Mouse (Mus musculus) liver, embryonic 15.5 days (tissue): ENCODE results near the gene Drc3. TPM values are rescaled to one million over a fixed set of nuclear protein-coding genes. Genes with fewer than 3 reads are reported as not detected.

Source experiments
- ATAC-seq: fragments of 200-750 bp; cut with Nextera tagmentation; 2 replicates; pipeline ENCODE4 v1.8.0; 2017; ENCODE audit warnings: moderate number of reproducible peaks, mild to moderate bottlenecking, moderate library complexity; ENCODE audit not compliant: insufficient read depth
- H3K27ac ChIP-seq: fragments of 300-500 bp; sonication (generic); replicated peaks from 2 replicates; pipeline ENCODE4 v1.5.1; 2015; ENCODE audit warnings: mild to moderate bottlenecking, inconsistent platforms
- H3K27me3 ChIP-seq: fragments of 300-500 bp; sonication (generic); 2 replicates; pipeline ENCODE4 v1.6.1; 2015; ENCODE audit warnings: mild to moderate bottlenecking, inconsistent platforms
- H3K36me3 ChIP-seq: fragments of 300-500 bp; sonication (generic); replicated peaks from 2 replicates; pipeline ENCODE4 v1.6.1; 2015; ENCODE audit warnings: moderate library complexity, mild to moderate bottlenecking, inconsistent platforms
- H3K4me1 ChIP-seq: fragments of 300-500 bp; sonication (generic); replicated peaks from 2 replicates; pipeline ENCODE4 v1.6.1; 2015; ENCODE audit warnings: inconsistent platforms
- H3K4me2 ChIP-seq: fragments of 300-500 bp; sonication (generic); 2 replicates; pipeline ENCODE4 v1.6.1; 2015; ENCODE audit warnings: moderate library complexity, mild to moderate bottlenecking, inconsistent platforms
- H3K4me3 ChIP-seq: fragments of 300-500 bp; sonication (generic); replicated peaks from 2 replicates; pipeline ENCODE4 v1.5.1; 2015; ENCODE audit warnings: mild to moderate bottlenecking, inconsistent platforms
- H3K9ac ChIP-seq: fragments of 300-500 bp; sonication (generic); 2 replicates; pipeline ENCODE4 v1.6.1; 2015; ENCODE audit warnings: moderate library complexity, mild to moderate bottlenecking, inconsistent platforms
- H3K9me3 ChIP-seq: fragments of 300-500 bp; sonication (generic); replicated peaks from 2 replicates; pipeline ENCODE4 v1.6.1; 2016; ENCODE audit warnings: inconsistent platforms
- WGBS: fragments of 180-500 bp; shearing (Covaris S2); methylation state at CpG from one replicate; pipeline ENCODE4 v1.1.7; 2015; ENCODE audit warnings: mixed read lengths; ENCODE audit not compliant: insufficient replicate concordance; 5-methylcytosine and 5-hydroxymethylcytosine counted together
- polyA plus RNA-seq: library from polyadenylated mRNA; unstranded; fragments of >200 nt; fragmentation: Nextera tagmentation; extraction: Ambion mirVana; gene quantifications from 2 replicates; pipeline ENCODE4 v1.2.1, GENCODE M21; 2015

Drc3 gene
- polyA plus RNA-seq = 0.25 and 0.48 TPM in 2 replicates

GRCm38 (mm10) chr11:60352559-60353411, at the start of gene Drc3, which contains the start of gene Tom1l2:
Gene Drc3 (plus strand): TSS chr11:60353329.
Gene Tom1l2 (minus strand): TSS chr11:60352905.
- Histone ChIP-seq H3K4me2 (peak within 1 kb of the TSS; percentile 95), H3K4me1 (peaks cover 41% of the 10 kb centered on the region), H3K9ac (peak within 1 kb of the TSS; percentile 77), H3K27me3 (no peaks in the 10 kb centered on the region), H3K9me3 (no peaks in the 10 kb centered on the region), H3K27ac (peak within 1 kb of the TSS; percentile 86), H3K4me3 (peak within 1 kb of the TSS; percentile 83), H3K36me3 (no peaks in the 10 kb centered on the region)
- ATAC-seq = peak; percentile 99
- under 1% methylated on average over 57 of the region's 57 CpGs for WGBS

- Histone ChIP-seq H3K4me2 (no peak overlapping the region), H3K27me3 (no peaks in the 10 kb centered on the region), H3K27ac (no peak overlapping the region), H3K9ac (no peak overlapping the region), H3K9me3 (no peaks in the 10 kb centered on the region), H3K4me1 (peaks cover 40% of the 10 kb centered on the region), H3K36me3 (no peaks in the 10 kb centered on the region), H3K4me3 (no peak overlapping the region)
- no peak for ATAC-seq
- 63% methylated on average over 2 of the region's 2 CpGs for WGBS
Observed at GRCm38 (mm10) chr11:60303497-60303896, 49.6 kb upstream of the Drc3 start.

GRCm38 (mm10) chr11:60305611-60306010, 47.5 kb upstream of the Drc3 start:
- H3K36me3 ChIP-seq = no peaks in the 10 kb centered on the region
- H3K4me3 ChIP-seq = no peak overlapping the region
- no peak for ATAC-seq
- H3K9me3 ChIP-seq = no peaks in the 10 kb centered on the region
- 36% methylated on average over 4 of the region's 4 CpGs for WGBS
- H3K4me2 ChIP-seq = peak overlapping the region; percentile 19; the same call in 1 of the 2 replicates
- H3K27me3 ChIP-seq = no peaks in the 10 kb centered on the region
- peaks cover 51% of the 10 kb centered on the region for H3K4me1 ChIP-seq
- H3K27ac ChIP-seq = no peak overlapping the region
- no peak overlapping the region; the same call in 1 of the 2 replicates for H3K9ac ChIP-seq

- peaks cover 54% of the 10 kb centered on the region for H3K4me1 ChIP-seq
- H3K4me2 ChIP-seq = no peak overlapping the region
- H3K36me3 ChIP-seq = no peaks in the 10 kb centered on the region
- no peaks in the 10 kb centered on the region for H3K9me3 ChIP-seq
- H3K4me3 ChIP-seq = no peak overlapping the region
- ATAC-seq = no peak
- no peak overlapping the region for H3K27ac ChIP-seq
- WGBS = 58% methylated on average over 4 of the region's 4 CpGs
- no peaks in the 10 kb centered on the region for H3K27me3 ChIP-seq
- H3K9ac ChIP-seq = no peak overlapping the region
Observed at GRCm38 (mm10) chr11:60306834-60307233, 46.3 kb upstream of the Drc3 start.

- WGBS = 85% methylated on average over 2 of the region's 2 CpGs
- peaks cover 50% of the 10 kb centered on the region for H3K4me1 ChIP-seq
Observed at GRCm38 (mm10) chr11:60307375-60307825, 45.7 kb upstream of the Drc3 start.

GRCm38 (mm10) chr11:60308061-60308460, 45.1 kb upstream of the Drc3 start:
- Histone ChIP-seq H3K4me1 (peaks cover 44% of the 10 kb centered on the region), H3K27ac (peak overlapping the region; percentile 72)
- 70% methylated on average over 2 of the region's 2 CpGs for WGBS

More at GRCm38 (mm10) chr11:60307375-60307825, 45.7 kb upstream of the Drc3 start:
- no peak overlapping the region for H3K4me2 ChIP-seq
- no peaks in the 10 kb centered on the region for H3K27me3 ChIP-seq
- H3K9me3 ChIP-seq = no peaks in the 10 kb centered on the region
- ATAC-seq = no peak
- no peak overlapping the region for H3K4me3 ChIP-seq
- no peak overlapping the region for H3K9ac ChIP-seq
- H3K36me3 ChIP-seq = no peaks in the 10 kb centered on the region
- no peak overlapping the region; the same call in 1 of the 2 replicates for H3K27ac ChIP-seq

GRCm38 (mm10) chr11:60308506-60309116, 44.5 kb upstream of the Drc3 start:
- Histone ChIP-seq H3K4me3 (no peak overlapping the region), H3K27ac (peak overlapping the region; percentile 72), H3K36me3 (no peaks in the 10 kb centered on the region), H3K27me3 (no peaks in the 10 kb centered on the region), H3K9me3 (no peaks in the 10 kb centered on the region), H3K4me2 (no peak overlapping the region), H3K9ac (no peak overlapping the region), H3K4me1 (peaks cover 42% of the 10 kb centered on the region)
- peak; percentile 77 for ATAC-seq
- 67% methylated on average over 12 of the region's 12 CpGs for WGBS

More at GRCm38 (mm10) chr11:60308061-60308460, 45.1 kb upstream of the Drc3 start:
- no peaks in the 10 kb centered on the region for H3K27me3 ChIP-seq
- no peaks in the 10 kb centered on the region for H3K9me3 ChIP-seq
- ATAC-seq = no peak
- H3K4me2 ChIP-seq = no peak overlapping the region
- no peaks in the 10 kb centered on the region for H3K36me3 ChIP-seq
- H3K9ac ChIP-seq = no peak overlapping the region
- no peak overlapping the region for H3K4me3 ChIP-seq

- no peak for ATAC-seq
- Histone ChIP-seq H3K4me1 (peaks cover 42% of the 10 kb centered on the region), H3K4me3 (no peak overlapping the region), H3K36me3 (no peaks in the 10 kb centered on the region), H3K4me2 (no peak overlapping the region), H3K9me3 (no peaks in the 10 kb centered on the region), H3K27ac (no peak overlapping the region), H3K27me3 (no peaks in the 10 kb centered on the region), H3K9ac (no peak overlapping the region)
Observed at GRCm38 (mm10) chr11:60309875-60310274, 43.3 kb upstream of the Drc3 start.

GRCm38 (mm10) chr11:60311025-60311854, 41.9 kb upstream of the Drc3 start:
- Histone ChIP-seq H3K4me3 (no peak overlapping the region), H3K9ac (no peak overlapping the region), H3K4me1 (peaks cover 32% of the 10 kb centered on the region), H3K9me3 (no peaks in the 10 kb centered on the region), H3K4me2 (no peak overlapping the region), H3K27ac (peak overlapping the region; percentile 53), H3K27me3 (no peaks in the 10 kb centered on the region), H3K36me3 (no peaks in the 10 kb centered on the region)
- no peak for ATAC-seq
- 32% methylated on average over 8 of the region's 8 CpGs for WGBS

GRCm38 (mm10) chr11:60316250-60316649, 36.9 kb upstream of the Drc3 start:
- peaks cover 37% of the 10 kb centered on the region for H3K4me1 ChIP-seq
- H3K27me3 ChIP-seq = no peaks in the 10 kb centered on the region
- H3K4me3 ChIP-seq = no peak overlapping the region
- H3K4me2 ChIP-seq = no peak overlapping the region
- H3K9ac ChIP-seq = no peak overlapping the region
- WGBS = 72% methylated on average over 7 of the region's 7 CpGs
- H3K27ac ChIP-seq = no peak overlapping the region
- ATAC-seq = no peak
- H3K9me3 ChIP-seq = no peaks in the 10 kb centered on the region
- no peaks in the 10 kb centered on the region for H3K36me3 ChIP-seq
